ENCODE assay signal across 16 mouse cellular contexts in the genomic region with DNA sequence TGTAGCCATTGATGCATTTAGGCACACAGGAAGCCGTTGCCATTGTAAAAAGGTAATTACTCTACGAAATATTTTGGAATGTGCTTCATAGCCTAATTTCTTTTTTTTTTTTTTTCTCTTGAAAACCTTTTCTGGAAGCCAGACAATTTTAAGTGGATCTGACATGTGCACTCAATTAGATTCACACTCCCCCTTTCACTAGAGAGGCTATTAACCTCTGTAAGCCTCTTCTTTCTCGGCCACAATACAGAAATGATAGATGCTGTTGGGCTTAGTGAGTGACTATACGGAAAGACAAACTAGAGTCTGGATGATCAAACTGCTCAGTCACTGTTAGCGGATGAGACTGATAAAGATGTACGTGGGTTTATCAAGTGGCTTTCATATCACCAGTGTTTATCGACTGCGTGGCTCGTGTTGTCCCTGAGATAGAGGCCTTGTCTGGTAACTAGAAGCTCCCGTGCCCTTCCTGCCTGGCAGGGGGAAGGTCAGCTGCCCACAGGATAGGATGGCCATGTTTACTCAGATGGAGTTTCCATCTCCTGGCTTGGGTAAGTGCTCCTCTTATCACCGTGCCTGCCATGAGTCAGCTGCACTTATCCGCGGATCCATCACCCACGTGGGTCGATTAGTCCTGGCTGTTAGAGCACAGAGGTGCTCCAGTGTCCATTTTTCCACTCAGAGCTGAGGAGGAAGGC. TPM values are rescaled to one million over a fixed set of nuclear protein-coding genes. Genes with fewer than 3 reads are reported as not detected.
DNase-seq lines count a peak whose midpoint lies in the region; ATAC-seq lines count a peak whose summit lies in the region.
"Had no signal": no experiment of that assay in that cellular context is flagged by ENCODE, and none has a peak within 500 bp of the region (broad histone marks: within the 10 kb centered on the region; RNA-seq: fewer than 3 reads in every experiment).

No protein-coding gene starts in this region.

- H3K27ac ChIP-seq in heart, embryonic 15.5 days = no peak overlapping the region
- no peak overlapping the region for H3K27ac ChIP-seq in midbrain, embryonic 16.5 days (ENCODE audit: low read length)
- H3K27ac ChIP-seq: embryonic facial prominence, embryonic 15.5 days; forebrain, embryonic 13.5 days; limb, embryonic 15.5 days; midbrain, embryonic 12.5 days; stomach, postnatal 0 days had no signal

- WGBS in heart, embryonic 15.5 days = 20% methylated on average over 15 of the region's 15 CpGs
- WGBS in midbrain, embryonic 16.5 days = 67% methylated on average over 15 of the region's 15 CpGs

- H3K9me3 ChIP-seq in heart, embryonic 15.5 days (replicated peaks) = no peaks in the 10 kb centered on the region
- H3K9me3 ChIP-seq in midbrain, embryonic 16.5 days (replicated peaks; ENCODE audit: control insufficient read depth, low read length, poor library complexity, severe bottlenecking) = no peaks in the 10 kb centered on the region
- H3K9me3 ChIP-seq: embryonic facial prominence, embryonic 15.5 days; forebrain, embryonic 13.5 days; limb, embryonic 15.5 days; midbrain, embryonic 12.5 days had no signal

- H3K4me3 ChIP-seq in heart, embryonic 15.5 days = peak overlapping the region; percentile 12; the same call in 1 of the 2 replicates
- H3K4me3 ChIP-seq in midbrain, embryonic 16.5 days (ENCODE audit: low read depth, low read length) = no peak overlapping the region
- H3K4me3 ChIP-seq: embryonic facial prominence, embryonic 15.5 days; forebrain, embryonic 13.5 days; limb, embryonic 15.5 days; midbrain, embryonic 12.5 days had no signal

- H3K4me2 ChIP-seq in heart, embryonic 15.5 days = peak overlapping the region; percentile 91; the same call in 1 of the 2 replicates
- H3K4me2 ChIP-seq in midbrain, embryonic 16.5 days (ENCODE audit: low read length) = no peak overlapping the region
- H3K4me2 ChIP-seq: embryonic facial prominence, embryonic 15.5 days; forebrain, embryonic 13.5 days; limb, embryonic 15.5 days; midbrain, embryonic 12.5 days had no signal

- ATAC-seq in heart, embryonic 15.5 days (replicated peaks; ENCODE audit: insufficient number of reproducible peaks, insufficient read depth, low FRiP score, low read depth) = no peak
- no peak for ATAC-seq in midbrain, embryonic 16.5 days
- ATAC-seq: forebrain, embryonic 13.5 days had no signal

- peak; percentile 68 to 81 for DNase-seq in adrenal gland, adult (ENCODE audit: inconsistent age in 2 of 2, low spot score in 1 of 2)
- DNase-seq in adrenal gland, postnatal 4 days (ENCODE audit: low spot score in 2 of 2) = no peak
- no peak for DNase-seq in heart, adult 9 months (ENCODE audit: low spot score in 2 of 2)
- peak; percentile 38 for DNase-seq in ovary, postnatal 36 days (ENCODE audit: low spot score)
- no peak for DNase-seq in ovary, postnatal 10 days (ENCODE audit: low spot score)
- no peak for DNase-seq in adipocyte (ENCODE audit: low spot score)
- DNase-seq: cerebellum, adult 8-10 months; lung, postnatal 4 days; thymus, postnatal 4 days had no signal

- H3K9ac ChIP-seq in heart, embryonic 15.5 days = no peak overlapping the region
- H3K9ac ChIP-seq in midbrain, embryonic 16.5 days (ENCODE audit: low read depth, low read length) = no peak overlapping the region
- H3K9ac ChIP-seq: embryonic facial prominence, embryonic 15.5 days; forebrain, embryonic 13.5 days; limb, embryonic 15.5 days; midbrain, embryonic 12.5 days had no signal

- peaks cover 41% of the 10 kb centered on the region for H3K4me1 ChIP-seq in heart, embryonic 15.5 days (replicated peaks)
- peaks cover 21% of the 10 kb centered on the region for H3K4me1 ChIP-seq in midbrain, embryonic 16.5 days (ENCODE audit: control insufficient read depth, insufficient read depth, low read length)

- no peaks in the 10 kb centered on the region for H3K27me3 ChIP-seq in heart, embryonic 15.5 days
- no peaks in the 10 kb centered on the region for H3K27me3 ChIP-seq in midbrain, embryonic 16.5 days (ENCODE audit: control insufficient read depth, insufficient read depth, low read depth, low read length)
- H3K27me3 ChIP-seq: embryonic facial prominence, embryonic 15.5 days; forebrain, embryonic 13.5 days; limb, embryonic 15.5 days; midbrain, embryonic 12.5 days had no signal

- H3K36me3 ChIP-seq in heart, embryonic 15.5 days = no peaks in the 10 kb centered on the region
- no peaks in the 10 kb centered on the region for H3K36me3 ChIP-seq in midbrain, embryonic 16.5 days (ENCODE audit: control insufficient read depth, insufficient read depth, low read length)
- H3K36me3 ChIP-seq: embryonic facial prominence, embryonic 15.5 days; limb, embryonic 15.5 days; midbrain, embryonic 12.5 days had no signal

RNA-seq across cellular contexts. Expression of a gene that starts 3.6 kb away (rescaled TPM):
- 10 to 100 TPM; 18.7 to 22.6 TPM for total RNA-seq in adrenal gland, postnatal 4 days (2021)
- polyA plus RNA-seq in heart, embryonic 15.5 days (2015; fragmentation: Nextera tagmentation; extraction: Ambion mirVana) = 24.4 and 29.9 TPM in 2 replicates
- 19.6 and 22.1 TPM in 2 replicates for polyA plus RNA-seq in midbrain, embryonic 16.5 days (2015; fragmentation: Nextera tagmentation; extraction: Ambion mirVana)

Comparison
In these comparisons a context has a peak if more than half of its experiments do, and no peak if none do; other contexts are left out.
1. DNase-seq: peak in adrenal gland, adult (2 of 2) and ovary, postnatal 36 days (single experiment); none in adrenal gland, postnatal 4 days (0 of 2), heart, adult 9 months (0 of 2), ovary, postnatal 10 days (single experiment) and adipocyte (single experiment).